In the genomic region with DNA sequence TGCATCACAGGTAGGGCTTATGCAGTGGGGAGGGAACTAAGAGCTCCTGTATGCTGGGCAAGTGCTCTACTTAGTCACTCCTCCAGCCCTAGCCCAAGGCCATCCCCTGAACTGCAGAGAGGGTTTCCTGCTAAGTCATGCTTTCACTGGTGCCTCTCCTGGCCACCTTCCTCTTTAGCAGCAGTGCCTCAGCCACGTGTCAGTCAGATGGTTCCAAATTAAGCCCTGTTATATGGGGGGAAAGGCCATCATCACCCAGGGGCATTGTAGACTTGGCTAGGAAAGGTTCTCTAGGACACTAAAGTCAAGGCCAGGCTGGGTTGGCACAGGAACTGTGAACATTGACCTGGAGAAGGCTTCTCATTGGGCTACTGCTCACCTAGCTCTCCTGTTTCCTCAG, we compare ENCODE assay signal across 12 mouse cellular contexts. TPM values are rescaled to one million over a fixed set of nuclear protein-coding genes. Genes with fewer than 3 reads are reported as not detected.
DNase-seq lines count a peak whose midpoint lies in the region; ATAC-seq lines count a peak whose summit lies in the region.
"Had no signal": no experiment of that assay in that cellular context is flagged by ENCODE, and none has a peak within 500 bp of the region (broad histone marks: within the 10 kb centered on the region; RNA-seq: fewer than 3 reads in every experiment).

No protein-coding gene starts in this region.

- no peak overlapping the region for H3K4me2 ChIP-seq in liver, embryonic 11.5 days
- no peak overlapping the region for H3K4me2 ChIP-seq in forebrain, embryonic 11.5 days (ENCODE audit: low read depth, low read length, severe bottlenecking)

- H3K27me3 ChIP-seq in liver, embryonic 11.5 days (replicated peaks; ENCODE audit: control insufficient read depth, insufficient read depth, low read length), result no peaks in the 10 kb centered on the region
- H3K27me3 ChIP-seq in forebrain, embryonic 11.5 days (ENCODE audit: control insufficient read depth, insufficient read depth, low read length), result no peaks in the 10 kb centered on the region

- 24% methylated on average over 1 of the region's 1 CpGs for WGBS in liver, embryonic 11.5 days
- 61% methylated on average over 1 of the region's 1 CpGs for WGBS in forebrain, embryonic 11.5 days

- no peak overlapping the region for H3K27ac ChIP-seq in liver, embryonic 11.5 days (ENCODE audit: low read depth, low read length)
- no peak overlapping the region for H3K27ac ChIP-seq in forebrain, embryonic 11.5 days (ENCODE audit: low read depth, low read length)

- H3K4me3 ChIP-seq in liver, embryonic 11.5 days (ENCODE audit: low read depth, low read length), result no peak overlapping the region
- no peak overlapping the region for H3K4me3 ChIP-seq in forebrain, embryonic 11.5 days (ENCODE audit: low read depth, low read length)

- peaks cover 33% of the 10 kb centered on the region for H3K4me1 ChIP-seq in liver, embryonic 11.5 days (replicated peaks; ENCODE audit: control insufficient read depth, insufficient read depth, low read length)
- no peaks in the 10 kb centered on the region for H3K4me1 ChIP-seq in forebrain, embryonic 11.5 days (replicated peaks; ENCODE audit: control insufficient read depth, insufficient read depth, low read length)

- peaks cover 15% of the 10 kb centered on the region for H3K36me3 ChIP-seq in liver, embryonic 11.5 days (ENCODE audit: control insufficient read depth, insufficient read depth, low read length)
- peaks cover 2% of the 10 kb centered on the region; the same call in 1 of the 2 replicates for H3K36me3 ChIP-seq in forebrain, embryonic 11.5 days (ENCODE audit: control insufficient read depth, insufficient read depth, low read length)

- DNase-seq in liver, result peak; percentile 20
- no peak for DNase-seq in liver, embryonic 11.5 days (ENCODE audit: low spot score)
- peak; percentile 72 for DNase-seq in adrenal gland, postnatal 10 days
- no peak for DNase-seq in forebrain, embryonic 11.5 days (ENCODE audit: low spot score)
- DNase-seq in neural tube, embryonic 10.5 days (ENCODE audit: extremely low spot score, low spot score), result no peak
- DNase-seq in layer of hippocampus, postnatal 10 days (ENCODE audit: low spot score in 2 of 2), result no peak
- DNase-seq: cerebellum, postnatal 10 days; left cerebral cortex, postnatal 4 days; midbrain, embryonic 14.5 days; right cerebral cortex, adult 18-20 months had no signal

- no peaks in the 10 kb centered on the region for H3K9me3 ChIP-seq in liver, embryonic 11.5 days (ENCODE audit: control insufficient read depth, low read length)
- H3K9me3 ChIP-seq in forebrain, embryonic 11.5 days (ENCODE audit: control insufficient read depth, low read length), result no peaks in the 10 kb centered on the region

- no peak for ATAC-seq in liver, embryonic 11.5 days (replicated peaks; ENCODE audit: low FRiP score)
- peak; percentile 81 to 84 for ATAC-seq in hematopoietic stem cell, adult 5-6 weeks (replicated peaks in 1 of 2; ENCODE audit: insufficient read depth in 1 of 2, low FRiP score in 2 of 2, low TSS enrichment in 1 of 2, low read depth in 1 of 2, poor library complexity in 2 of 2, severe bottlenecking in 2 of 2)
- ATAC-seq in monocyte, adult 5-6 weeks (replicated peaks; ENCODE audit: insufficient number of reproducible peaks, low FRiP score, low TSS enrichment, poor library complexity, severe bottlenecking), result peak; percentile 69
- no peak for ATAC-seq in forebrain, embryonic 11.5 days (replicated peaks; ENCODE audit: low FRiP score)

- no peak overlapping the region for H3K9ac ChIP-seq in liver, embryonic 11.5 days (ENCODE audit: low read depth, low read length)
- no peak overlapping the region for H3K9ac ChIP-seq in forebrain, embryonic 11.5 days (ENCODE audit: low read length)

RNA-seq across cellular contexts. Expression of a gene that starts 36.4 kb away (rescaled TPM):
- polyA plus RNA-seq in liver, embryonic 11.5 days (2014; fragmentation: Nextera tagmentation; extraction: Ambion mirVana), result 23.2 and 23.7 TPM in 2 replicates
- 10 to 100 TPM; 61.7 to 68.2 TPM for total RNA-seq in adrenal gland, postnatal 10 days (2021)
- total RNA-seq in hematopoietic stem cell, adult 5-6 weeks (2017), result 7.7 and 11.5 TPM in 2 replicates
- 16.5 to 34.4 TPM (median 19.1 TPM) in 3 replicates for total RNA-seq in monocyte, adult 5-6 weeks (2017)
- 46.1 and 49.0 TPM in 2 replicates for polyA plus RNA-seq in forebrain, embryonic 11.5 days (2014; fragmentation: Nextera tagmentation; extraction: Ambion mirVana)
- total RNA-seq in layer of hippocampus, postnatal 10 days (2021), result 10 to 100 TPM; 20.9 to 21.9 TPM

RNA-seq across cellular contexts. Expression of a gene that starts 38.0 kb away (rescaled TPM):
- polyA plus RNA-seq in liver, embryonic 11.5 days (2014; fragmentation: Nextera tagmentation; extraction: Ambion mirVana), result 48.1 and 49.3 TPM in 2 replicates
- 100 to 1,000 TPM; 175 to 226 TPM for total RNA-seq in adrenal gland, postnatal 10 days (2021)
- 75.9 and 96.4 TPM in 2 replicates for total RNA-seq in hematopoietic stem cell, adult 5-6 weeks (2017)
- 51.2 to 59.0 TPM (median 57.1 TPM) in 3 replicates for total RNA-seq in monocyte, adult 5-6 weeks (2017)
- polyA plus RNA-seq in forebrain, embryonic 11.5 days (2014; fragmentation: Nextera tagmentation; extraction: Ambion mirVana), result 113 and 117 TPM in 2 replicates
- 10 to 100 TPM; 74.9 to 77.7 TPM for total RNA-seq in layer of hippocampus, postnatal 10 days (2021)

Comparison
In these comparisons a context has a peak if more than half of its experiments do, and no peak if none do; other contexts are left out.
1. DNase-seq: peak in liver (single experiment) and adrenal gland, postnatal 10 days (single experiment); none in liver, embryonic 11.5 days (single experiment), forebrain, embryonic 11.5 days (single experiment), neural tube, embryonic 10.5 days (single experiment) and layer of hippocampus, postnatal 10 days (0 of 2).
2. ATAC-seq: peak in hematopoietic stem cell, adult 5-6 weeks (2 of 2) and monocyte, adult 5-6 weeks (single experiment); none in liver, embryonic 11.5 days (single experiment) and forebrain, embryonic 11.5 days (single experiment).